Mouse (Mus musculus) layer of hippocampus, postnatal 36 days (tissue): Measurements from ENCODE around the gene Arhgap25. TPM values are rescaled to one million over a fixed set of nuclear protein-coding genes. Genes with fewer than 3 reads are reported as not detected.

Experiments
- DNase-seq, 2 experiments: peaks; one replicate each; pipeline ENCODE4 v3.0.0; 2022
- total RNA-seq, 2 experiments: library from RNA; stranded (reverse); gene quantifications; 2 replicates each; pipeline ENCODE4 v1.2.3; 2021

Gene Arhgap25
- total RNA-seq, 2 experiments from 2014 or later: 2.7 to 2.9 TPM

DNA sequence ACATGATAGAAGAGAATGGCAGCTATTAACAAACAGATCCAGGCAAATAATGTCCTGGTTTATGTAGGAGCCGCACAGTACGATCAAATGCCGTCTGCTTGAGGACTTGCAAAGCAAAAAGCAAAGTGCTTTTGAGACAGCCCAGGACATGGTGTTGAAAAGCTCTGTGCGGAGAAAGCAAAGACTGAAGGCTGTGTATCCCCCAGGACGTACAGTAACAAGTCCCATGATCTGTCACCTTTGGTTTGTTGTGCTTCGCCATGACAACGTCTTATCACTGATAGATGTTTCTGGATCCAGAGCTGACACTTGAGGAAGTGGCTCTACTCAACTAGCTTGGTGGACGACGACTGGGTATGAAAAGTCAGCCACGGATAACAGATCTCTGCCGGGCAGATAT, 89.8 kb downstream of the Arhgap25 start:
- DNase-seq: no peak

DNA sequence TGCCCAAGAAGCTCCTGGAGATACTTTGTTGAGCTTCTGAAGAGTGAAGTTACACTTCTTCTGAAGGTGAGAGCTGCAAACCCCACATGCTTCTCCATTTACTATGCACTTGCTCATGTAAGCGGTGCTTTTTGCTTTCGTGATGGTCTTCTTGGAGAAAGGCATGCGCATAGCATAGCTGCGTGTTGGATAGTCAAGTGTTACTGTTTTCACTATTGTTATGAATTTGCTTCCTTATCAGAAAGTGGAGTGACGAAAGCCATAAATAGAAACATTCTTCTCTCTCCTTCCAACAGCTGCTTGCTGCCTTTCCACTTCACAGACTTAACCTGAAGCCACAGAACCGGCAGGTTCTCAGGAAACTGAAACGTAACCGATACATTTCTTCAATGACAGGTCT, 96.3 kb downstream of the Arhgap25 start:
- DNase-seq: no peak

DNA sequence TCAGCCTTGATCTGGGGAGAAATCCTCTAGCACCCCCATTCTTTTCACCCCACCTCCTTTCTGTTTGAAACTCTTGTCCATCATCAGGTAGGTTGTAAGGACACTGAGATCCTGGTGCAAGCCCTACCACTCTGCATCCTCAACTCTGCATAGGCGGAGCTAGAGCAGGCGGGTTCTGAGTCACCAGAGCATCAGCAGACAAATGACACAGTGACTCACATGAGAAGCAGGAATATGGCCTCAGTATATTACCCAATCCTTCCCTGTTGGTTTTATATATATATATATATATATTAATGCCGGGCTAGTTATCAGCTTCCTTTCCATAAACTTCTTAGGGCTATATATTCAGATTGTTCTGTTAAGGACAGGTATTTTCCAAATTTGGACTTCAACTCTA, 97.3 kb downstream of the Arhgap25 start:
- DNase-seq: no peak

- DNase-seq: no peak
Measured at GRCm38 (mm10) chr6:87428487-87429044, 104.5 kb downstream of the Arhgap25 start, which contains the start of gene Bmp10. Gene Bmp10 (plus strand): TSS chr6:87428994.

DNA sequence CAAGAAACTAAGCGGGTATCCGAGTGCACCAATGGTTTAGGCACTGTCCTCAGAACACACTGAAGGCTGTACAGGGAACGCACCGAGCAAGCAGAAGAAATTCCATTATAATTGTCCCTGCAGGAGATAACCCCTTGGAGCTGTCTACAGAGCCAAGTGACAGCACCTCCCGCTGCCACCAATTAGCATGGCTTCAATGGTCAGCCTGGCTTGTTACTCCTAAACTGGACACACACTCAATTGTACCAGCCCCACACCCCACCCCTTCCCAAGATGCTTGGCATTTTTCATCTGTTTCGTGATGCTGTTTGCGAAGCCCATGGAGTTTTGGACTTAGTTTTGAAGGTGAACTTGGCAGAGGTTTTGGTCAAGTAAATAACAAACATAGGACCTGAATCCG, 105.4 kb downstream of the Arhgap25 start:
- DNase-seq: no peak

DNA sequence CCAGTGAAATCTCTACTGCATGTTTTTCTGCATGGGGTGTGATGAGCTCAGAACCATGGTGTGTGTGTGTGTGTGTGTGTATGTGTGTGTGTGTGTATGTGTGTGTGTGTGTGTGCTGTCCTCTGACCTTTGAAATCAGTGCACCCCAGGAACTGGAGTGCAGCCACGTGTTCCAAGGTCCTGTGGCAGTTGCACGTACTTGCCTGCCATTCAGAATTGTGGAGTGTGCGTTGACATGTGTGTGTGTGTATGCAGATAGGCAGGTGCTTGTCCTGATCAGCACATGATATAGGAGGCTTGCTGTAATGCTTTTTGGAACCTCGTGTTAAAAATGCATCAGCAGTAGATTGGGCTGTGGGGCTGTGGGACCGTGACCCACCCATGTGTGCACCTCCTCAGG, 106.1 kb downstream of the Arhgap25 start:
- no peak for DNase-seq

GRCm38 (mm10) chr6:87424037-87424816, 108.8 kb downstream of the Arhgap25 start:
- peak in 1 of 2 experiments; percentile 2 for DNase-seq

DNA sequence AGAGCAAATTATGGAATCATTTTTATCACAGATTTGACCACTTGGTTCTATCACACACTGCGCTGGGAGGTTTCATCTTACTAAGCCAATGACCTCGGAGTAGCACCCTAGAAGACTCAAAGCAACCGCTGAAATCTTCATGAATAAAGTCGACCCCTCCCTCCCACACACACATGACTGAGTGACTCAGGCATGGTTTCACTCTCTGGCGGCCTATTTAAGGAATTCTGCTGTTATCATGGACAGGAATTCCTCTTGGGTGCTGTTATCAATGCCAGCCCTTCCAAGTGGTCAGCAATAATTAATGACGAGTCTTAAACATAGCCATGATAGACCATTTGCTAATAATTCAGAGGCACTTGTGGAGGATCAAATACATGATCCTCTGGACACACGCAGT, 110.8 kb downstream of the Arhgap25 start:
- DNase-seq: no peak

- DNase-seq: no peak
Measured at GRCm38 (mm10) chr6:87412011-87412410, 121.0 kb downstream of the Arhgap25 start.

Other genes with a start within 250 kb of the Arhgap25 start
- gene Antxr1, start 197.4 kb downstream of the Arhgap25 start, total RNA-seq: 10 to 100 TPM in 1 of 2 experiments, 1 to 10 TPM in 1; 9.0 to 10.2 TPM
- not detected for gene Gkn1, start 182.3 kb downstream of the Arhgap25 start, total RNA-seq
- not detected for gene Gkn2, start 159.9 kb downstream of the Arhgap25 start, total RNA-seq
- gene Gkn3, start 144.3 kb downstream of the Arhgap25 start, total RNA-seq: 1 to 10 TPM; 1.1 to 3.5 TPM
- not detected for gene Bmp10, start 104.3 kb downstream of the Arhgap25 start, total RNA-seq
- gene Prokr1, start 57.5 kb upstream of the Arhgap25 start, total RNA-seq: under 1 TPM in 1 of 2 experiments, not detected in 1; 0.25 TPM
- gene Aplf, start 138.9 kb upstream of the Arhgap25 start, total RNA-seq: 1 to 10 TPM; 6.2 to 6.5 TPM
- 1 to 10 TPM; 3.8 to 5.8 TPM for gene Efcc1, start 197.6 kb upstream of the Arhgap25 start, total RNA-seq
- gene Gp9, start 244.8 kb upstream of the Arhgap25 start, total RNA-seq: 1 to 10 TPM in 1 of 2 experiments, under 1 TPM in 1; 0.82 to 1.5 TPM